Mouse (Mus musculus) kidney, embryonic 14.5 days (tissue): Measurements from ENCODE around the gene Tbl1xr1. TPM values are rescaled to one million over a fixed set of nuclear protein-coding genes. Genes with fewer than 3 reads are reported as not detected.

ENCODE experiments used
- ATAC-seq: fragments of 200-750 bp; cut with Nextera tagmentation; 2 replicates; pipeline ENCODE4 v1.8.0; 2017; ENCODE audit warnings: moderate number of reproducible peaks, mild to moderate bottlenecking, moderate TSS enrichment, moderate library complexity; ENCODE audit not compliant: low FRiP score, low TSS enrichment
- H3K27ac ChIP-seq: fragments of 300-500 bp; sonication (generic); 2 replicates; pipeline ENCODE4 v1.5.1; 2014; ENCODE audit warnings: low read depth, mild to moderate bottlenecking, low read length, moderate library complexity, mixed read lengths
- H3K27me3 ChIP-seq: fragments of 300-500 bp; sonication (generic); 2 replicates; pipeline ENCODE4 v1.6.1; 2014; ENCODE audit warnings: mild to moderate bottlenecking, low read length; ENCODE audit not compliant: control insufficient read depth, insufficient read depth
- H3K36me3 ChIP-seq: fragments of 300-500 bp; sonication (generic); 2 replicates; pipeline ENCODE4 v1.6.1; 2014; ENCODE audit warnings: low read length, mixed read lengths; ENCODE audit not compliant: control insufficient read depth, insufficient read depth
- H3K4me1 ChIP-seq: fragments of 300-500 bp; sonication (generic); 2 replicates; pipeline ENCODE4 v1.6.1; 2014; ENCODE audit warnings: low read length, mixed read lengths; ENCODE audit not compliant: control insufficient read depth, insufficient read depth
- H3K4me2 ChIP-seq: fragments of 300-500 bp; sonication (generic); replicated peaks from 2 replicates; pipeline ENCODE4 v1.6.1; 2014; ENCODE audit warnings: low read depth, mild to moderate bottlenecking, low read length
- H3K4me3 ChIP-seq: fragments of 300-500 bp; sonication (generic); 2 replicates; pipeline ENCODE4 v1.5.1; 2014; ENCODE audit warnings: mild to moderate bottlenecking, low read length
- H3K9ac ChIP-seq: fragments of 300-500 bp; sonication (generic); 2 replicates; pipeline ENCODE4 v1.6.1; 2014; ENCODE audit warnings: low read depth, mild to moderate bottlenecking, low read length, moderate library complexity
- H3K9me3 ChIP-seq: fragments of 300-500 bp; sonication (generic); 2 replicates; pipeline ENCODE4 v1.6.1; 2016; ENCODE audit warnings: low read length; ENCODE audit not compliant: control insufficient read depth
- WGBS: fragments of 180-500 bp; shearing (Covaris S2); extraction: QIAGEN DNeasy Blood & Tissue Kit; methylation state at CpG from one replicate; pipeline ENCODE4 v1.1.7; 2014; 5-methylcytosine and 5-hydroxymethylcytosine counted together
- polyA plus RNA-seq: library from polyadenylated mRNA; unstranded; fragments of >200 nt; fragmentation: Nextera tagmentation; extraction: Ambion mirVana; gene quantifications from 2 replicates; pipeline ENCODE4 v1.2.1, GENCODE M21; 2014

The Tbl1xr1 gene
- polyA plus RNA-seq, 1 experiment from 2014 or later, result 39.7 TPM

DNA sequence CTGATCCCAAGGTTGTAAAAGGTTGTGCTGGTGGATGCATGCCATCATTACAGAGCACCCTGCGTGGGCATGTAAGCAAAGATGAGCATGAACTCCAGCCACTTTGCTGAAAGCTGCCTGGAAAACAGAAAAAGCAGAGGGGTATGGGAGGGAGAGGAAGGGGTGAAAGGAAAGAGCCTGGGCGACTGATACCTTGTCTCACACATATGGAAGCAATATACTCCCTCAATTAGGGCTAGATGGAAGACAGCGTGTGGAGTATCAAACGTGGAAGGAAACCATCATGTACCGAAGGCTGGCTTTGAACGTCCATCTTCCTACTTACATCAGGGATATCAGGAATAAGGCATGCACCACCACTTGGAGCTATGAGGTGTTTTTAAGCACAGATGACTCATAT is 29.0 kb downstream of the Tbl1xr1 start:
- Histone ChIP-seq H3K9ac (no peak overlapping the region), H3K27me3 (no peaks in the 10 kb centered on the region), H3K9me3 (no peaks in the 10 kb centered on the region), H3K36me3 (no peaks in the 10 kb centered on the region), H3K4me3 (no peak overlapping the region), H3K4me2 (no peak overlapping the region), H3K4me1 (peaks cover 8% of the 10 kb centered on the region; the same call in 1 of the 2 replicates), H3K27ac (no peak overlapping the region)
- 73% methylated on average over 6 of the region's 6 CpGs for WGBS
- no peak for ATAC-seq

DNA sequence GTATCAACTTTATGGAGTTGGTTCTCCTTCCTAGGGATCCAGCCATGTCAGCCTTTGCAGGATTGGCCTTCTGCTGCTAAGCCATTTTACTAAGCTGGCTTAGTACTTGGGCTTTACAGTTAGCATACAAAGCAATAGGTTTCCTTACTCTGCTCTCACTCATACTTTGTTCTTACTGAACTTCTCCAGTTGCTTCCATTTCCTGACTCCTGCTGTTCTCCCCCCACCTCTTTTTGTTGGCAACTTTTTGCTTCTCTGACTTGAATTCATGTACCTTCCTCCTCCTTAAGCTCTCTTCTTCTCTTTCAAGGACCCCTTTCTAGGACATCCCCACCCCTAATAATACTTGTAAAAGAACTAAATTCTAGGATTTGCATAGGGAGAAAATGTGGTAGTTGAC is 31.6 kb downstream of the Tbl1xr1 start:
- Histone ChIP-seq H3K27me3 (no peaks in the 10 kb centered on the region), H3K4me3 (no peak overlapping the region), H3K4me2 (no peak overlapping the region), H3K9me3 (peaks cover 4% of the 10 kb centered on the region; the same call in 1 of the 2 replicates), H3K27ac (no peak overlapping the region), H3K9ac (no peak overlapping the region), H3K36me3 (no peaks in the 10 kb centered on the region), H3K4me1 (0 out of 2 replicates have a peak, but pooled peaks cover 3% of the 10 kb centered on the region)
- no peak for ATAC-seq

DNA sequence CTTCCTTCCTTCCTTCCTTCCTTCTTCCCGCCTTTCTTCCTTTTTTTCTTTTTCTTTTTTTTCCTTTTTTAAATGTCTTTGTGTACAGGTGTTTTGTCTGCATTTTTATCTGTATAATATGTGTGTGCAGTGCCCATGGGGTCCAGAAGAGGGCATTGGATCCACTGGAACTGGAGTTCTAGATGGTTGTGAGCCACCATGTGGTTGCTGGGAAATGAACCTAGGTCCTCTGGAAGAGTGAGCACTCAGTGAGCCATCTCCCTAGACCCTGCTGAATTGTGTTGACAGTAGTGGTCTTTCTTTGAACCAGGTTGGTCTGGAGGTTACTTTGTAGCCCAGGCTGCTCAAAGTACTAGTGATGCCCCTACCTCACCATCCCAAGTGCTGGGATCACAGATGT is 33.2 kb downstream of the Tbl1xr1 start:
- WGBS, result 86% methylated on average over 1 of the region's 1 CpGs
- Histone ChIP-seq H3K4me2 (no peak overlapping the region), H3K9ac (no peak overlapping the region), H3K4me1 (0 out of 2 replicates have a peak, but pooled peaks cover under 1% of the 10 kb centered on the region), H3K36me3 (no peaks in the 10 kb centered on the region), H3K9me3 (peaks cover 4% of the 10 kb centered on the region; the same call in 1 of the 2 replicates), H3K4me3 (no peak overlapping the region), H3K27me3 (no peaks in the 10 kb centered on the region), H3K27ac (no peak overlapping the region)
- no peak for ATAC-seq

DNA sequence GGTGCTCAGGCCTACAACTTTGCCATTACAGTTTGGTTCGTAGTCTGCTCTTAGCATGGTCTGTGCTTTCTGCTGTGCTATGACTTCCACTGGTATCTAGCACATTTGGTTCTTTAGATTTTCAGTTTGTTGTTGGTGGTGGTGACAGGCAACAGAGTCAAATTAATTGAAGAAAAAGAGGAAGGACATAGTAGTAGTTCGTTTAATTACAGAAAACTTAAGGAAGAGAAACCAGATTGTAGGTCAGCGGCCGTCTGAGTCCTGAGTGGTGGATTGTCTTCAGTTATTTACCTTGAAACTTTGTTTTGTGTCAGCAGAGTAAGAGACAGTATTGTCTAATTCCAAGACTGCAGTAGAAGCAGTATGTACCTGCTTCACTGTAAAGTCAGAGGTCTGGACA is 37.3 kb downstream of the Tbl1xr1 start:
- no peaks in the 10 kb centered on the region for H3K36me3 ChIP-seq
- H3K4me1 ChIP-seq, result 0 out of 2 replicates have a peak, but pooled peaks cover 6% of the 10 kb centered on the region
- H3K27ac ChIP-seq, result no peak overlapping the region
- H3K4me3 ChIP-seq, result no peak overlapping the region
- no peak overlapping the region for H3K9ac ChIP-seq
- no peak for ATAC-seq
- H3K9me3 ChIP-seq, result peaks cover 4% of the 10 kb centered on the region; the same call in 1 of the 2 replicates
- WGBS, result 93% methylated on average over 4 of the region's 4 CpGs
- no peak overlapping the region for H3K4me2 ChIP-seq
- no peaks in the 10 kb centered on the region for H3K27me3 ChIP-seq

DNA sequence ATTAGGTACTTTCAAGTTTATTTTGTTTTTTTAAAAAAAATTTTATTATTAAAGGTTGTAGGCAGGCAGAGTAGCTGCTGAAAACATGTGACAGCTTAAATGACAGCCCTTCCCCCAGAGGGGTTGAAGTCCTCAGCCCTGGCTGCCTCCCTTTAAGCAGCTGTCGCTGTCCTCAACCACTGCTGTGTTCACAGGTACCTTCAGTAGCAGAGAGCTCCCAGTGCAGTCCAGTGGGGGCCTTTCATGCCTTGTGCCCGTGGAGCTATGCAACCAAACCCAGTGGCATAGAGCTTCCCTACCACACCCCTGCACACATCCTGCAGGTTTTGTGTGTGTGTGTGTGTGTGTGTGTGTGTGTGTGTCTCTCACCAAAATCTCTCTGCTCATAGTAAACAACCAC is 38.8 kb downstream of the Tbl1xr1 start:
- ATAC-seq, result peak; percentile 76; the same call in 1 of the 2 replicates
- 22% methylated on average over 2 of the region's 2 CpGs for WGBS
- H3K9me3 ChIP-seq, result peaks cover 4% of the 10 kb centered on the region; the same call in 1 of the 2 replicates
- H3K27ac ChIP-seq, result no peak overlapping the region
- no peaks in the 10 kb centered on the region for H3K36me3 ChIP-seq
- H3K4me3 ChIP-seq, result no peak overlapping the region
- H3K4me1 ChIP-seq, result 0 out of 2 replicates have a peak, but pooled peaks cover 6% of the 10 kb centered on the region
- no peaks in the 10 kb centered on the region for H3K27me3 ChIP-seq
- H3K9ac ChIP-seq, result no peak overlapping the region
- H3K4me2 ChIP-seq, result no peak overlapping the region

DNA sequence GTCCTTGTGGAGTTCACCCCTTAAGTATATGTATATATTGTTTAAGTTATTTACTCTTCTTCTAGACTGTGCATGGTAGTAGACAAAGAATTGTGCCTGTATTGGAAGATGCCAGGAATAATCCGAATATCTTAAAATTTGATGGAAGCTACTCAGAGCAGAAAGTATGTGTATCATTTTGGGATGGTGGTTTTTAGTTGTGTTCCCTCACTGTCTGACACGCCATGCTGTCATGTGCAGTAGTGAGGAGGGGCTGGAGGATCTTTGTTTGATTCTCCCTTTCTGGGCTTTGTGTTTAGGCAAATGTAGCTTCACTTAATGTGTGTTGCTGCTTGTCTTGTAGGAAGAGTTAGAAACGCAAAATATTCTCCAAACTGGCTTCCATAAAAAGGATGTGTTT is 39.2 kb downstream of the Tbl1xr1 start:
- WGBS, result 89% methylated on average over 3 of the region's 3 CpGs
- no peaks in the 10 kb centered on the region for H3K36me3 ChIP-seq
- no peak overlapping the region for H3K4me2 ChIP-seq
- no peak overlapping the region for H3K9ac ChIP-seq
- no peaks in the 10 kb centered on the region for H3K27me3 ChIP-seq
- H3K27ac ChIP-seq, result no peak overlapping the region
- no peak overlapping the region for H3K4me3 ChIP-seq
- 0 out of 2 replicates have a peak, but pooled peaks cover 6% of the 10 kb centered on the region for H3K4me1 ChIP-seq
- peaks cover 4% of the 10 kb centered on the region; the same call in 1 of the 2 replicates for H3K9me3 ChIP-seq
- ATAC-seq, result no peak

DNA sequence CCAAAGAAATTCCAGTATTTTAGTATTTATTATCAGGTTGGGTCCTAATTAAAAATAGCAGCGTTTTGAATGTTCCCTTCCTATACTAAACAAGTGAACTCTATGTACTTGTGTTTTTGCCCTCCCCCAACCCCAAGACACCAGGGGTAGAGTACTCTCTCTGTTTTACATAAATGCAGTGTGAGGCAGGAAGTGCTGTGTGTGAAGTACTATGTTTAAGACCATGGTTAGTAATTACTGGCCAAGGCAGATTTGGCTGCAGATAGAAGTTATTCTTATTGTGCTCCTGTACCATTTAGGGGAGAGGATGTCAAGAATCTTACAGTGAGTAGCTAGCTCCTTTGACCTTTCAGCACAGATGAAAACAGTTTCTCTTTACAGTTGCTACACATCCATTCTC is 39.7 kb downstream of the Tbl1xr1 start:
- Histone ChIP-seq H3K9me3 (peaks cover 4% of the 10 kb centered on the region; the same call in 1 of the 2 replicates), H3K9ac (no peak overlapping the region), H3K4me2 (no peak overlapping the region), H3K27me3 (no peaks in the 10 kb centered on the region), H3K4me3 (no peak overlapping the region), H3K36me3 (no peaks in the 10 kb centered on the region), H3K4me1 (peaks cover 6% of the 10 kb centered on the region; the same call in 1 of the 2 replicates), H3K27ac (no peak overlapping the region)
- WGBS, result 76% methylated on average over 1 of the region's 1 CpGs
- ATAC-seq, result no peak

DNA sequence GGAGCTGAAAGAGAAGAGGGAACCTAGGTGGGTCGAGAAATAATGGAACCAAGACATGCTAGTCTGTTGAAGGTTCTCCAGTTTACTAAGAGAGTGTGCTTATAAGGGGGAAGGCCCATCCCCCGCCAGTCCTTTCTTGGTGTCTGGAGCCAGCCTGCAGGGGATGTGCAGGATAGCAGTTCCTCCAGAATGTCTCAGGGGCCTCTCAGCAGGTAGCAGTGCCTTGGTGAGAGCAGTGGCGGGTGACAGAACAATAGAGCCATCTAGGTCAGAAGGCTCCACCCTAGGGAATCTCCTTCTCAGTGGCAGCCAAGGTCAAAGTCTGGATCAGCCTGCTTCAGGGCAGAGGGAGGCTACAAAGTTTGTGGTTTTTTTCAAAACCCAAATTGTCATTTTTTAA is 45.3 kb downstream of the Tbl1xr1 start:
- H3K9ac ChIP-seq, result no peak overlapping the region
- no peak overlapping the region for H3K27ac ChIP-seq
- ATAC-seq, result no peak
- 67% methylated on average over 3 of the region's 3 CpGs for WGBS
- no peaks in the 10 kb centered on the region for H3K27me3 ChIP-seq
- no peaks in the 10 kb centered on the region for H3K9me3 ChIP-seq
- H3K4me2 ChIP-seq, result no peak overlapping the region
- H3K4me3 ChIP-seq, result no peak overlapping the region
- H3K36me3 ChIP-seq, result no peaks in the 10 kb centered on the region
- H3K4me1 ChIP-seq, result no peaks in the 10 kb centered on the region; the same call in 1 of the 2 replicates

DNA sequence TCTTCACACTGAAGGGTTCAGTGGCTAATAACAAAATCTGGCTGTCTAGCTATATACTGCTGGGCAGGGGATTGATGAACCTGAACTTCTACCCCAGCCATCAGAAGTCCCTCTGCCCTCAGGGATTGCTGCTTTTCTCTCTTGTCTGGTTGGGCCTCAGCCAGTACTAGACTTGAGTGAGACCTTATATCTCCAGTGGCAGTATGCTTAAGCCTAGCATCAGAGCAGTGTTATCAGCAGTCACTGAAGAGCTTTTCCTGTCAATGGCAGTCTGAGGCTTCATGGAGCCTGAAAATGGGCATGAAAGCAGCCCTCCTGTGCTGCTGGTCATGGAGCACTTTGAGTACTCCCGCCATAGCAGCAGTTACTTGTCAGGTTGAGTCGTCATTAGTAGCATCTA is 46.7 kb downstream of the Tbl1xr1 start:
- Histone ChIP-seq H3K4me1 (no peaks in the 10 kb centered on the region; the same call in 1 of the 2 replicates), H3K27me3 (no peaks in the 10 kb centered on the region), H3K4me3 (no peak overlapping the region), H3K27ac (no peak overlapping the region), H3K36me3 (no peaks in the 10 kb centered on the region), H3K4me2 (no peak overlapping the region), H3K9me3 (no peaks in the 10 kb centered on the region), H3K9ac (no peak overlapping the region)
- ATAC-seq, result no peak
- WGBS, result 82% methylated on average over 2 of the region's 2 CpGs
